Mouse (Mus musculus): Measurements from ENCODE around the gene Sf3a2. TPM values are rescaled to one million over a fixed set of nuclear protein-coding genes. Genes with fewer than 3 reads are reported as not detected.
A peak's percentile ranks its signal among the peaks of the same experiment; 100 is the strongest.

The Sf3a2 gene
- total and polyA plus RNA-seq, 3 experiments: 50.4 to 210 TPM; not detected in 1

DNA sequence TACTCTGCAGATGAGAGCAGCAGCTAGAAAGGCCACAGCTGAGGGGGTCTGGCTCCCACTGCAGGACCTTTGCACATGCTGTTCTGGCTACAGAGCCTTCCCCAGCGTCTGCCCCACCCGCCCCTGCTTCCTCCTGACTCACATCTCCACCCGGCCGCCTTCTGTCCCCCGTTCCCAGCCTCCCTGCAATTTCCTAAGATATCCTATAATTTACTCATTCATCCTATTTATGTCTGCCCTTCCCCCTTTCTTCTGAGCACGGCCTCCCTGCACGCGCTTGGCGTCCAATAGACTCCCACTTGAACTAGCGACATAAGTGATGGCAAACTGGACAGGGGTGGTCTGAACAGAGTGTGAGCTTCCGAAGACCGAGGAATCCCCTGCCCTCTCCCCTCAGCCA, 47.7 kb downstream of the Sf3a2 start:
- no peak overlapping the region for H3K4me3 ChIP-seq (ENCODE audit: control insufficient read depth in 1 of 2, insufficient read depth in 1 of 2, low read depth in 2 of 2, low read length in 2 of 2)

DNA sequence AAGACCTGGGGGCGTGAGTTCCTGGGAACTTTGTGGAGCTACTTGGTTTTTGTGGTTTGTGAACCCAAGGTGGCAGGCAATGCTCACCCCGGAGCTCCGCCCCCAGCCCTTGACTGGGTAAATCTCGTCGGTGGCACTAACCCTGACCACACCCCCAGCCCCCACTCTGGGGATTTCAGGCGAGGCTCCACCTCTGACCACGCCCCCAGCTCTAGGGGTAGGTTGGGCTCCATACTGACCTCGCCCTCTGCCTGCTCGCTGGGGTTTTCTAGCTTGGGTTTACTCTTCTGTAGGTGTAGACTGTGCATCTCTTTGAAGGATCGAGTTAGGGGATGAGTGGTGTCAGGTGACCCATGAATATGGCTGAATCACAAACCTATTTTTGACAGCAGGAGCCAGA, 50.6 kb downstream of the Sf3a2 start:
- Histone ChIP-seq H3K36me3 (ENCODE audit: control insufficient read depth in 1 of 2, insufficient read depth in 2 of 2, low read length in 2 of 2) (no peaks in the 10 kb centered on the region), H3K9me3 (replicated peaks; ENCODE audit: insufficient read depth, low read length) (no peaks in the 10 kb centered on the region), H3K79me2 (ENCODE audit: control insufficient read depth, insufficient read depth, low read length, poor library complexity) (peaks cover 4% of the 10 kb centered on the region; the same call in 1 of the 2 replicates), H3K4me1 (ENCODE audit: control insufficient read depth in 1 of 2, insufficient read depth in 2 of 2, low read length in 2 of 2) (peaks cover 0 to 9% of the 10 kb centered on the region in 2 experiments; a peak in 2 of 4 replicates), H3K9ac (ENCODE audit: control insufficient read depth, low read depth, low read length, poor library complexity, severe bottlenecking) (no peak overlapping the region), H3K27me3 (ENCODE audit: control insufficient read depth in 1 of 2, insufficient read depth in 2 of 2, low read length in 2 of 2) (no peaks in the 10 kb centered on the region), H3K27ac (ENCODE audit: control insufficient read depth, low read depth, low read length) (no peak overlapping the region), H3K4me3 (ENCODE audit: control insufficient read depth in 1 of 2, insufficient read depth in 1 of 2, low read depth in 2 of 2, low read length in 2 of 2) (no peak overlapping the region)
- DNase-seq (ENCODE audit: low read depth, low spot score): peak; percentile 89
- TF ChIP-seq ZC3H11A (IDR thresholded peaks at IDR 0.05; ENCODE audit: low read depth, low read length) (no peak), NRF1 (IDR thresholded peaks at IDR 0.05; ENCODE audit: insufficient read depth, low read depth, low read length, poor library complexity, severe bottlenecking) (no peak), POLR2A (IDR thresholded peaks at IDR 0.05; ENCODE audit: control insufficient read depth in 1 of 2, insufficient read depth in 1 of 2, low read depth in 1 of 2, low read length in 2 of 2, poor library complexity in 1 of 2) (no peak), CHD2 (IDR thresholded peaks at IDR 0.05; ENCODE audit: low read length) (no peak), KAT2A (conservative IDR thresholded peaks at IDR 0.05; ENCODE audit: low read depth, low read length) (no peak), BHLHE40 (IDR thresholded peaks at IDR 0.05; ENCODE audit: borderline replicate concordance, low read depth, low read length) (no peak), UBTF (IDR thresholded peaks at IDR 0.05; ENCODE audit: borderline replicate concordance, insufficient read depth, low read depth, low read length) (no peak), GATA1 (IDR thresholded peaks at IDR 0.05; ENCODE audit: low read depth, low read length) (no peak), TBP (IDR thresholded peaks at IDR 0.05; ENCODE audit: low read depth, low read length) (no peak), CHD1 (IDR thresholded peaks at IDR 0.05; ENCODE audit: low read depth, low read length) (no peak), TCF12 (IDR thresholded peaks at IDR 0.05; ENCODE audit: low read depth, low read length) (no peak), MYB (IDR thresholded peaks at IDR 0.05; ENCODE audit: low read depth, low read length) (no peak), MYC (IDR thresholded peaks at IDR 0.05; ENCODE audit: low read depth, low read length) (no peak), USF1 (IDR thresholded peaks at IDR 0.05; ENCODE audit: low read depth, low read length) (no peak), TAL1 (IDR thresholded peaks at IDR 0.05; ENCODE audit: low read length) (no peak), NELFE (IDR thresholded peaks at IDR 0.05; ENCODE audit: low read depth, low read length) (no peak), CTCF (IDR thresholded peaks at IDR 0.05 in 2 of 3, conservative IDR thresholded peaks at IDR 0.05 in 1 of 3; ENCODE audit: control insufficient read depth in 1 of 3, insufficient read depth in 1 of 3, low read depth in 2 of 3, low read length in 3 of 3, poor library complexity in 1 of 3, severe bottlenecking in 1 of 3) (no peak)

More for the DNA sequence above, 47.7 kb downstream of the Sf3a2 start:
- H3K9ac ChIP-seq (ENCODE audit: control insufficient read depth, low read depth, low read length, poor library complexity, severe bottlenecking): no peak overlapping the region
- no peaks in the 10 kb centered on the region for H3K36me3 ChIP-seq (ENCODE audit: control insufficient read depth in 1 of 2, insufficient read depth in 2 of 2, low read length in 2 of 2)
- no peaks in the 10 kb centered on the region for H3K27me3 ChIP-seq (ENCODE audit: control insufficient read depth in 1 of 2, insufficient read depth in 2 of 2, low read length in 2 of 2)
- no peaks in the 10 kb centered on the region for H3K9me3 ChIP-seq (replicated peaks; ENCODE audit: insufficient read depth, low read length)
- TF ChIP-seq NELFE (IDR thresholded peaks at IDR 0.05; ENCODE audit: low read depth, low read length) (no peak), ZC3H11A (IDR thresholded peaks at IDR 0.05; ENCODE audit: low read depth, low read length) (no peak), ZKSCAN1 (IDR thresholded peaks at IDR 0.05; ENCODE audit: low read depth, low read length) (no peak), UBTF (IDR thresholded peaks at IDR 0.05; ENCODE audit: borderline replicate concordance, insufficient read depth, low read depth, low read length) (no peak), CHD2 (IDR thresholded peaks at IDR 0.05; ENCODE audit: low read length) (no peak), ETS1 (IDR thresholded peaks at IDR 0.05; ENCODE audit: low read depth, low read length) (no peak), KAT2A (conservative IDR thresholded peaks at IDR 0.05; ENCODE audit: low read depth, low read length) (no peak)
- H3K79me2 ChIP-seq (ENCODE audit: control insufficient read depth, insufficient read depth, low read length, poor library complexity): no peaks in the 10 kb centered on the region
- no peak for DNase-seq (ENCODE audit: low read depth, low spot score)
- peaks cover 0 to 9% of the 10 kb centered on the region in 2 experiments; a peak in 2 of 4 replicates for H3K4me1 ChIP-seq (ENCODE audit: control insufficient read depth in 1 of 2, insufficient read depth in 2 of 2, low read length in 2 of 2)
- H3K27ac ChIP-seq (ENCODE audit: control insufficient read depth, low read depth, low read length): no peak overlapping the region

Other genes starting within 250 kb of the Sf3a2 start
- 14.3 and 14.7 TPM in 2 replicates for gene Rexo1, start 236.6 kb upstream of the Sf3a2 start, total RNA-seq (2012; rRNA removed)
- gene Rexo1, start 236.6 kb upstream of the Sf3a2 start, polyA plus RNA-seq (2012; ENCODE audit: insufficient read depth in 1 of 2, insufficient read length in 2 of 2, low read depth in 1 of 2, low replicate concordance in 2 of 2, missing spikeins in 1 of 2): 10 to 100 TPM in 1 of 2 experiments, not detected in 1; 54.6 TPM
- 30.0 and 37.1 TPM in 2 replicates for gene Klf16, start 220.9 kb upstream of the Sf3a2 start, total RNA-seq (2012; rRNA removed)
- gene Klf16, start 220.9 kb upstream of the Sf3a2 start, polyA plus RNA-seq (2012; ENCODE audit: insufficient read depth in 1 of 2, insufficient read length in 2 of 2, low read depth in 1 of 2, low replicate concordance in 2 of 2, missing spikeins in 1 of 2): 10 to 100 TPM in 1 of 2 experiments, not detected in 1; 51.1 TPM
- gene Abhd17a, start 207.9 kb upstream of the Sf3a2 start, total RNA-seq (2012; rRNA removed): 89.6 and 98.5 TPM in 2 replicates
- gene Abhd17a, start 207.9 kb upstream of the Sf3a2 start, polyA plus RNA-seq (2012; ENCODE audit: insufficient read depth in 1 of 2, insufficient read length in 2 of 2, low read depth in 1 of 2, low replicate concordance in 2 of 2, missing spikeins in 1 of 2): 100 to 1,000 TPM in 1 of 2 experiments, 10 to 100 TPM in 1; 96.2 to 136 TPM
- 34.2 and 36.5 TPM in 2 replicates for gene Scamp4, start 195.3 kb upstream of the Sf3a2 start, total RNA-seq (2012; rRNA removed)
- gene Scamp4, start 195.3 kb upstream of the Sf3a2 start, polyA plus RNA-seq (2012; ENCODE audit: insufficient read depth in 1 of 2, insufficient read length in 2 of 2, low read depth in 1 of 2, low replicate concordance in 2 of 2, missing spikeins in 1 of 2): 100 to 1,000 TPM in 1 of 2 experiments, not detected in 1; 140 TPM
- 7.2 and 7.7 TPM in 2 replicates for gene Adat3, start 195.3 kb upstream of the Sf3a2 start, total RNA-seq (2012; rRNA removed)
- gene Adat3, start 195.3 kb upstream of the Sf3a2 start, polyA plus RNA-seq (2012; ENCODE audit: insufficient read depth in 1 of 2, insufficient read length in 2 of 2, low read depth in 1 of 2, low replicate concordance in 2 of 2, missing spikeins in 1 of 2): 1 to 10 TPM in 1 of 2 experiments, not detected in 1; 7.4 TPM
- 1.4 and 1.8 TPM in 2 replicates for gene Gm49322, start 192.2 kb upstream of the Sf3a2 start, total RNA-seq (2012; rRNA removed)
- 1 to 10 TPM in 1 of 2 experiments, not detected in 1; 2.1 TPM for gene Gm49322, start 192.2 kb upstream of the Sf3a2 start, polyA plus RNA-seq (2012; ENCODE audit: insufficient read depth in 1 of 2, insufficient read length in 2 of 2, low read depth in 1 of 2, low replicate concordance in 2 of 2, missing spikeins in 1 of 2)
- gene Csnk1g2, start 175.4 kb upstream of the Sf3a2 start, total RNA-seq (2012; rRNA removed): 125 and 132 TPM in 2 replicates
- 100 to 1,000 TPM in 1 of 2 experiments, not detected in 1; 231 TPM for gene Csnk1g2, start 175.4 kb upstream of the Sf3a2 start, polyA plus RNA-seq (2012; ENCODE audit: insufficient read depth in 1 of 2, insufficient read length in 2 of 2, low read depth in 1 of 2, low replicate concordance in 2 of 2, missing spikeins in 1 of 2)
- gene Btbd2, start 141.1 kb upstream of the Sf3a2 start, total RNA-seq (2012; rRNA removed): 35.4 and 43.1 TPM in 2 replicates
- 10 to 100 TPM in 1 of 2 experiments, not detected in 1; 81.8 TPM for gene Btbd2, start 141.1 kb upstream of the Sf3a2 start, polyA plus RNA-seq (2012; ENCODE audit: insufficient read depth in 1 of 2, insufficient read length in 2 of 2, low read depth in 1 of 2, low replicate concordance in 2 of 2, missing spikeins in 1 of 2)
- 68.6 and 87.1 TPM in 2 replicates for gene Mknk2, start 120.1 kb upstream of the Sf3a2 start, total RNA-seq (2012; rRNA removed)
- 100 to 1,000 TPM in 1 of 2 experiments, 10 to 100 TPM in 1; 47.4 to 184 TPM for gene Mknk2, start 120.1 kb upstream of the Sf3a2 start, polyA plus RNA-seq (2012; ENCODE audit: insufficient read depth in 1 of 2, insufficient read length in 2 of 2, low read depth in 1 of 2, low replicate concordance in 2 of 2, missing spikeins in 1 of 2)
- 38.3 and 38.7 TPM in 2 replicates for gene Mob3a, start 96.2 kb upstream of the Sf3a2 start, total RNA-seq (2012; rRNA removed)
- gene Mob3a, start 96.2 kb upstream of the Sf3a2 start, polyA plus RNA-seq (2012; ENCODE audit: insufficient read depth in 1 of 2, insufficient read length in 2 of 2, low read depth in 1 of 2, low replicate concordance in 2 of 2, missing spikeins in 1 of 2): 10 to 100 TPM in 1 of 2 experiments, not detected in 1; 63.4 TPM
- gene Izumo4, start 96.0 kb upstream of the Sf3a2 start, total RNA-seq (2012; rRNA removed): 1.0 and 1.5 TPM in 2 replicates
- gene Izumo4, start 96.0 kb upstream of the Sf3a2 start, polyA plus RNA-seq (2012; ENCODE audit: insufficient read depth in 1 of 2, insufficient read length in 2 of 2, low read depth in 1 of 2, low replicate concordance in 2 of 2, missing spikeins in 1 of 2): 1 to 10 TPM in 1 of 2 experiments, not detected in 1; 3.8 TPM
- gene Ap3d1, start 55.9 kb upstream of the Sf3a2 start, total RNA-seq (2012; rRNA removed): 29.6 and 32.7 TPM in 2 replicates
- gene Ap3d1, start 55.9 kb upstream of the Sf3a2 start, polyA plus RNA-seq (2012; ENCODE audit: insufficient read depth in 1 of 2, insufficient read length in 2 of 2, low read depth in 1 of 2, low replicate concordance in 2 of 2, missing spikeins in 1 of 2): 100 to 1,000 TPM in 1 of 2 experiments, 10 to 100 TPM in 1; 54.5 to 260 TPM
- gene Dot1l, start 43.0 kb upstream of the Sf3a2 start, total RNA-seq (2012; rRNA removed): 14.7 and 15.0 TPM in 2 replicates
- 10 to 100 TPM in 1 of 2 experiments, not detected in 1; 70.6 TPM for gene Dot1l, start 43.0 kb upstream of the Sf3a2 start, polyA plus RNA-seq (2012; ENCODE audit: insufficient read depth in 1 of 2, insufficient read length in 2 of 2, low read depth in 1 of 2, low replicate concordance in 2 of 2, missing spikeins in 1 of 2)
- 79.8 and 86.9 TPM in 2 replicates for gene Plekhj1, start 428 bp downstream of the Sf3a2 start, total RNA-seq (2012; rRNA removed)
- 100 to 1,000 TPM in 1 of 2 experiments, not detected in 1; 217 TPM for gene Plekhj1, start 428 bp downstream of the Sf3a2 start, polyA plus RNA-seq (2012; ENCODE audit: insufficient read depth in 1 of 2, insufficient read length in 2 of 2, low read depth in 1 of 2, low replicate concordance in 2 of 2, missing spikeins in 1 of 2)
- gene Amh, start 7.0 kb downstream of the Sf3a2 start, total RNA-seq (2012; rRNA removed): 0.42 and 0.59 TPM in 2 replicates
- 1 to 10 TPM in 1 of 2 experiments, not detected in 1; 1.1 TPM for gene Amh, start 7.0 kb downstream of the Sf3a2 start, polyA plus RNA-seq (2012; ENCODE audit: insufficient read depth in 1 of 2, insufficient read length in 2 of 2, low read depth in 1 of 2, low replicate concordance in 2 of 2, missing spikeins in 1 of 2)
- gene Jsrp1, start 15.3 kb downstream of the Sf3a2 start, total RNA-seq (2012; rRNA removed): not detected in 2 replicates
- gene Jsrp1, start 15.3 kb downstream of the Sf3a2 start, polyA plus RNA-seq (2012; ENCODE audit: insufficient read depth in 1 of 2, insufficient read length in 2 of 2, low read depth in 1 of 2, low replicate concordance in 2 of 2, missing spikeins in 1 of 2): under 1 TPM in 1 of 2 experiments, not detected in 1; 0.39 TPM
- 983 and 1,061 TPM in 2 replicates for gene Oaz1, start 28.5 kb downstream of the Sf3a2 start, total RNA-seq (2012; rRNA removed)
- gene Oaz1, start 28.5 kb downstream of the Sf3a2 start, polyA plus RNA-seq (2012; ENCODE audit: insufficient read depth in 1 of 2, insufficient read length in 2 of 2, low read depth in 1 of 2, low replicate concordance in 2 of 2, missing spikeins in 1 of 2): 1,000 to 10,000 TPM in 1 of 2 experiments, not detected in 1; 1,528 TPM
- not detected in 2 replicates for gene Lingo3, start 45.8 kb downstream of the Sf3a2 start, total RNA-seq (2012; rRNA removed)
- gene Lingo3, start 45.8 kb downstream of the Sf3a2 start, polyA plus RNA-seq (2012; ENCODE audit: insufficient read depth in 1 of 2, insufficient read length in 2 of 2, low read depth in 1 of 2, low replicate concordance in 2 of 2, missing spikeins in 1 of 2): not detected
- gene Lsm7, start 57.0 kb downstream of the Sf3a2 start, total RNA-seq (2012; rRNA removed): 616 and 637 TPM in 2 replicates
- gene Lsm7, start 57.0 kb downstream of the Sf3a2 start, polyA plus RNA-seq (2012; ENCODE audit: insufficient read depth in 1 of 2, insufficient read length in 2 of 2, low read depth in 1 of 2, low replicate concordance in 2 of 2, missing spikeins in 1 of 2): 100 to 1,000 TPM in 1 of 2 experiments, not detected in 1; 246 TPM
- gene Sppl2b, start 57.1 kb downstream of the Sf3a2 start, total RNA-seq (2012; rRNA removed): 38.6 and 52.0 TPM in 2 replicates
- gene Sppl2b, start 57.1 kb downstream of the Sf3a2 start, polyA plus RNA-seq (2012; ENCODE audit: insufficient read depth in 1 of 2, insufficient read length in 2 of 2, low read depth in 1 of 2, low replicate concordance in 2 of 2, missing spikeins in 1 of 2): 10 to 100 TPM in 1 of 2 experiments, not detected in 1; 65.9 TPM
- gene Tmprss9, start 73.7 kb downstream of the Sf3a2 start, total RNA-seq (2012; rRNA removed): 0.07 and 0.15 TPM in 2 replicates
- gene Tmprss9, start 73.7 kb downstream of the Sf3a2 start, polyA plus RNA-seq (2012; ENCODE audit: insufficient read depth in 1 of 2, insufficient read length in 2 of 2, low read depth in 1 of 2, low replicate concordance in 2 of 2, missing spikeins in 1 of 2): under 1 TPM in 1 of 2 experiments, not detected in 1; 0.25 TPM
- gene Timm13, start 102.8 kb downstream of the Sf3a2 start, total RNA-seq (2012; rRNA removed): 349 and 366 TPM in 2 replicates
- gene Timm13, start 102.8 kb downstream of the Sf3a2 start, polyA plus RNA-seq (2012; ENCODE audit: insufficient read depth in 1 of 2, insufficient read length in 2 of 2, low read depth in 1 of 2, low replicate concordance in 2 of 2, missing spikeins in 1 of 2): 100 to 1,000 TPM; 329 to 645 TPM
- gene Lmnb2, start 120.0 kb downstream of the Sf3a2 start, total RNA-seq (2012; rRNA removed): 28.4 and 32.8 TPM in 2 replicates
- 10 to 100 TPM in 1 of 2 experiments, not detected in 1; 29.9 TPM for gene Lmnb2, start 120.0 kb downstream of the Sf3a2 start, polyA plus RNA-seq (2012; ENCODE audit: insufficient read depth in 1 of 2, insufficient read length in 2 of 2, low read depth in 1 of 2, low replicate concordance in 2 of 2, missing spikeins in 1 of 2)
- 13.3 and 13.4 TPM in 2 replicates for gene Gadd45b, start 131.9 kb downstream of the Sf3a2 start, total RNA-seq (2012; rRNA removed)
- 10 to 100 TPM in 1 of 2 experiments, not detected in 1; 10.1 TPM for gene Gadd45b, start 131.9 kb downstream of the Sf3a2 start, polyA plus RNA-seq (2012; ENCODE audit: insufficient read depth in 1 of 2, insufficient read length in 2 of 2, low read depth in 1 of 2, low replicate concordance in 2 of 2, missing spikeins in 1 of 2)
- gene Gng7, start 216.7 kb downstream of the Sf3a2 start, total RNA-seq (2012; rRNA removed): 0.92 and 1.3 TPM in 2 replicates
- gene Gng7, start 216.7 kb downstream of the Sf3a2 start, polyA plus RNA-seq (2012; ENCODE audit: insufficient read depth in 1 of 2, insufficient read length in 2 of 2, low read depth in 1 of 2, low replicate concordance in 2 of 2, missing spikeins in 1 of 2): 1 to 10 TPM in 1 of 2 experiments, not detected in 1; 6.2 TPM
- not detected in 2 replicates for gene Diras1, start 227.5 kb downstream of the Sf3a2 start, total RNA-seq (2012; rRNA removed)
- under 1 TPM in 1 of 2 experiments, not detected in 1; 0.04 TPM for gene Diras1, start 227.5 kb downstream of the Sf3a2 start, polyA plus RNA-seq (2012; ENCODE audit: insufficient read depth in 1 of 2, insufficient read length in 2 of 2, low read depth in 1 of 2, low replicate concordance in 2 of 2, missing spikeins in 1 of 2)
- gene Slc39a3, start 239.2 kb downstream of the Sf3a2 start, total RNA-seq (2012; rRNA removed): 14.8 and 19.5 TPM in 2 replicates
- 10 to 100 TPM in 1 of 2 experiments, not detected in 1; 15.6 TPM for gene Slc39a3, start 239.2 kb downstream of the Sf3a2 start, polyA plus RNA-seq (2012; ENCODE audit: insufficient read depth in 1 of 2, insufficient read length in 2 of 2, low read depth in 1 of 2, low replicate concordance in 2 of 2, missing spikeins in 1 of 2)

Data from MEL (cell line).